Mouse (Mus musculus) embryonic stem cell, embryonic (primary cell): ENCODE results near the gene Efcab6.

Experiments
- CTCF ChIA-PET, 4 experiments: fragments of 300-600 bp in 2 of 4; fragments of 350-600 bp in 2 of 4; sonication (Branson Sonifier 250); formaldehyde crosslinking; loops; one replicate each; lab custom pipeline; 2022; ENCODE audit warnings: inconsistent platforms in 2 of 4; lab: Charles Lee
- POLR2A ChIA-PET, 4 experiments: fragments of 300-600 bp in 2 of 4; fragments of 350-600 bp in 2 of 4; sonication (Branson Sonifier 250); formaldehyde crosslinking; loops; one replicate each; lab custom pipeline; 2022; ENCODE audit warnings: antibody characterized with exemption in 4 of 4, inconsistent platforms in 1 of 4; lab: Charles Lee

The Efcab6 gene

DNA sequence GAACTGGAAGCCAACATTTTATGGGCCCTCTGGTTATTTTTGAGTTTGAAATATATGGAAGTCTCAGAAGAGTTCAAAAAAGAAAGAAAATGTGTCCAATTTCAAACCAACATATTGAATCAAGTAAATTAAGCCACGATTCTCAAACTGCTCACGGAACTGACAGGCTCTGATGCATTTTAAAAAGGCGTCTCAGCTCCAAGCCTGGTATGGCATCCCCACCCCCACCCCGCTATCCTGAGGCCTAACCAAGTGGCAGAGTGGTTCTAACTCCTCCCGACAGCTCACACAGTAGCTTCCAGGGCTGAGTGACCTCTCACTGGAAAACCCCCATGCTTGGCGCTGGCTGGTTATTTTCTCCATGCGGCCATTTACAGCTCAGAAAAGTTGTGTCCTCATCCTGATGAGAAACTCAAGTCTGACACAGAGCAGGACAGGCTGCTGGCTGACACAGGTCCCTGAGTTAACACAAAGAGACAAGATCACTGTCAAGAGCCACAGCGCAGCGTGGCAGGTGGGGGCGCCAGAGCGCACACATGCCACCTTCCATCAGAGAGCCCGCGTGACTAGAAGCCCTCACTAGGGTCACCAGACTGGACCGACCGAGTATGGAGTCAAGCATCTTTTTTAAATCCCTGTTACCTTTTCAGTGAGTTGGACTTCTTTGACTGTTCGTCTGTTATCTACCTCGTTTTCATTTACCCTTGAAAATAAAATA, 55.7 kb downstream of the Efcab6 start:
- POLR2A ChIA-PET: no interaction called here
- CTCF ChIA-PET: interaction anchor here in 1 of 4 experiments (0.6 kb wide), 1 partner anchor 303 kb away, joined by 4 read pairs; no protein-coding TSS in a partner anchor

GRCm38 (mm10) chr15:84004306-84004705, 60.9 kb downstream of the Efcab6 start:
- ChIA-PET POLR2A (no interaction called here), CTCF (interaction anchor here in 2 of 4 experiments (0.7 to 1.7 kb wide), 2 partner anchors 147 to 244 kb away, joined by 3 read pairs; no protein-coding TSS in a partner anchor)

DNA sequence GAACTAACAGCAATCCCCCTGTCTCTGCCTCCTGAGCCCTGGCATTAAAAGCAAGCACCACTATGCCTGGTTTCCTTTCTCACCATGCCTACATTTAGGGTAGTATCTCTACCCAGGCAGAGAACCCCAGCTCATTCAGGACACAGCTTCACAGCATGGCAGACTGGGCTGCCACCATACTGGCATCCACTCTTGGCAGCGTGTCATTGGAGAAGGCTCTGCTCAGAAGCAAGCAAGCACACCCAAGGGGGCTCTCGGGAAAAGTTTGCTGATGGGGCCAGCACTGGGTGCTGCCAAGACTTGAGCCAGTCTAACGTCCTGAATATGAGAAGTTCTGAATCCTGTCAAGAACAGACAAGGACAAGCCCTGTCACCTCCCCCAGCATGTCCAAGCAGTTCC, 66.1 kb downstream of the Efcab6 start:
- POLR2A ChIA-PET: no interaction called here
- CTCF ChIA-PET: interaction anchor here in 1 of 4 experiments (0.5 kb wide), 1 partner anchor 243 kb away, joined by 3 read pairs; no protein-coding TSS in a partner anchor

DNA sequence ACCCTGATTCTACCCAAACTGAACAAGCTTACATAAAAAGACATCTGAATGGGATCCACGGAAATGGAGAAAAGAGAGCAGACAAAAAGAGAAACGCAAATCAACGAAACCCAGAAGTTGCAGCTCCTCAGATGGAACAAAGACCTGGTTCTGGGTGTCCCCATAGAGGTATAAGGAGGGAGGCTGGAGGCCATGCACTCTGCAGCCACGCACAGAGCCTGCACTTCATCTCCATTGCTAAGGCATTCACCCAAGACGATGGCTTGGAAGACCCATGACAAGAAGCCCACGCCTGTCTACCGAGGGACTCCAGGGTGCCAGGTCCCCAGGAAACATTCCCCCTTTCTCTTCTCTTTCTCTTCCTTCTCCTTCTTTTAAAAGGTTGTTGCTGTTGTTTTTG, 66.6 kb downstream of the Efcab6 start:
- ChIA-PET POLR2A (interaction anchor here in 1 of 4 experiments (0.5 to 0.6 kb wide), 3 partner anchors 68 to 269 kb away, joined by 3 to 4 read pairs (median 4); no protein-coding TSS in a partner anchor), CTCF (interaction anchor here in 3 of 4 experiments (0.6 to 1.1 kb wide), 3 partner anchors 58 to 168 kb away, joined by 3 read pairs; no protein-coding TSS in a partner anchor)

DNA sequence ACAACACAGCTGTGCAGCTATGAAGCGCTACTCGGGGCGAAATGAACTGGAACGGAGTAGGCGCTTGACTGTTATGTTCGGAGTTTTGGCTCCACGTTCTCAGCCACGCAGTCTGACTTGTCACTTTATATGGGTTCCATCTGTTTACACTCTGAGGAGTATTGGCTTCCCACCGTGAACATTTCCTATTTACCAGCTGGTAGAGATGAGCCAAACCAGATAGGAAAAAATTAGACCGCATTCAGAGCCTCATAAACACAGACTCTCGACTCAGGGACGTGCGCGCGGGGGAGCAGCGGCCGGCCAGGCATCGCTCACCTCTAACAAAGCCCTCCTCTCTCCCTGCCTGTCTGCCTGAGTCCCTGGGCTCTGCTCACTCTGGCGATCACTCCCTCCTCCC, 67.1 kb downstream of the Efcab6 start:
- ChIA-PET CTCF (interaction anchor here (0.6 to 1.6 kb wide), 4 partner anchors 58 to 167 kb away, joined by 3 to 10 read pairs (median 3); no protein-coding TSS in a partner anchor), POLR2A (interaction anchor here in 1 of 4 experiments (0.5 to 0.6 kb wide), 3 partner anchors 68 to 269 kb away, joined by 3 to 4 read pairs (median 4); no protein-coding TSS in a partner anchor)

GRCm38 (mm10) chr15:83997550-83997949, 67.6 kb downstream of the Efcab6 start:
- ChIA-PET CTCF (interaction anchor here in 3 of 4 experiments (0.6 to 1.6 kb wide), 5 partner anchors 76 to 141 kb away, joined by 3 to 10 read pairs (median 3); no protein-coding TSS in a partner anchor), POLR2A (interaction anchor here in 1 of 4 experiments (1.0 kb wide), 1 partner anchor 26 kb away, joined by 3 read pairs; no protein-coding TSS in a partner anchor)

DNA sequence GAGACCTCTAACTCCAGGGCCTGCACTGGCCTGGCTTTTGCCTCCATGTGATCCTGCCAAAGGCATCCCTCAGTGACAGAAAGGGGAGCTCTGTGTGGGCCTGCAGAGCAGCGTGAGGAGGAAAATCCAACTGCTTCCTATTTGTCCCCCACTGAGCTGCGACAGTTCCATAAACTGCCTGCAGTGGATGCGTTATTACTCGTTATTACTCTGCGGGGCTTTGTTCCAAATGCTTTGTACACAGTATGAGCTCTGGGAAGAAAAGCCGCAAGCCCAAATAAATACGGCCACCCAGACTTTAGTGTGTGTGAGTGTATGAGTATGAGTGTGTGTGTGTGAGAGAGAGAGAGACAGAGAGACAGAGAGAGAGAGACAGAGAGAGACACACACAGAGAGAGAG, 68.3 kb downstream of the Efcab6 start:
- CTCF ChIA-PET: interaction anchor here in 2 of 4 experiments (0.6 to 1.6 kb wide), 4 partner anchors 77 to 140 kb away, joined by 3 to 10 read pairs (median 4); no protein-coding TSS in a partner anchor
- POLR2A ChIA-PET: interaction anchor here in 1 of 4 experiments (1.0 kb wide), 1 partner anchor 27 kb away, joined by 3 read pairs; no protein-coding TSS in a partner anchor

DNA sequence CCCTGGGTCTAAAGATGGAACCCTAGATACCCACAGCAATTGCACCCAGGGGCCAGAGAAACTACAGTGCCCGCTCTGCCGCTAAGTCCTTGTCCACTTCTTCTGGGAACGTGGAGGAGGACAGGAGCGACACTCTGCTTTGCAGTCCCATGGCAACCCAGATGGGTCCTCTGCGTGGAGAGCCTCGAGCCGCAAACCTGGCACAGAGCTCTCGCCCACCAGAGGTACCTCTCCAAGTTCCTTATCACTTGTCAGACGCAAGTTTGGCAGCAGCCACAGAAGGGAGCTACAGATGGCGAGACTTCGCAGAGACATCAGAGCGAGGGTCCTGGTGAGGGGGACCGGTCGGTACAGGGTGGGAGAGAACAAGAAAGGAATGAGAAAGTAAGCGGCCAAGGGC, 73.0 kb downstream of the Efcab6 start:
- ChIA-PET POLR2A (no interaction called here), CTCF (no interaction called here)

GRCm38 (mm10) chr15:83991461-83991860, 73.7 kb downstream of the Efcab6 start:
- POLR2A ChIA-PET: no interaction called here
- CTCF ChIA-PET: interaction anchor here in 1 of 4 experiments (0.7 kb wide), 1 partner anchor 80 kb away, joined by 3 read pairs; no protein-coding TSS in a partner anchor

GRCm38 (mm10) chr15:83989241-83989640, 75.9 kb downstream of the Efcab6 start:
- POLR2A ChIA-PET: no interaction called here
- CTCF ChIA-PET: no interaction called here

- POLR2A ChIA-PET: no interaction called here
- CTCF ChIA-PET: no interaction called here
These were observed 77.1 kb downstream of the Efcab6 start for GRCm38 (mm10) chr15:83988087-83988486.

DNA sequence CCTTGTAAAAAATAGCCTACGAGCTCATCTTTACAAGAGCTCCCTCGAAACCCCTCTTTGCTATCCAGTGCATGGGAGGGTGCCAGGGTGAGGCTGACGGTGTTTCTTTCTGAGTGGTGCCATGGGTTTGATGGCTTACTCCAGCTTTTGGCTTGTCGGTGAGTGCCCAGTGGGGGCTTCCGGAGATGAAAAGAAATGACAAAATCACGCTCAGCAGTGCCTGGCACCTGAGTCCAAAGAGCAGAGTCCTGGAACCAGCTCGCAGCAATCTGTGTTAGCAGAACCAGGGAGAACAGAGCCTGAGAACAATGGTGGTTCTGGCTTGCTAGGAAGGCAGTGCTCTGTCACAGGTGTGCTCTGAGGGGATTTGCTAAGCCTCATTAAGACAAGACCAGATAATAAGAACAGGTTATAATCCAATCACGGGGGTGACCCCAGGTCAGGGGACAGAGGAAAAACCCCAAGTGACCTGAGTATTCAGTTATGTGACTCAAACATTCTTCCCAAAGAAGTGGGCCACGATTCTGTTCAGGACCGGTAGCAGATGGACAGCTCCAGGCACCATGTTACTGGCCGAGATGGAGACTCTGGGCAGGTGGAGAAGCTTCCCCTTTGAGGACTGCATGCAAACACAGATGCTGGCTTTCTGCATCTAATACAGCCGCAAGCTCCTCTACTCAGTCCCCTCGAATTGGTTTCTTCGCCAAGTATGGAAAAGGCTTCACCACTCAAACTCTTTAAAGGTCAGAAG, 82.8 kb downstream of the Efcab6 start:
- CTCF ChIA-PET: no interaction called here
- POLR2A ChIA-PET: interaction anchor here in 1 of 4 experiments (1.2 kb wide), 1 partner anchor 24 kb away, joined by 3 read pairs; no protein-coding TSS in a partner anchor

GRCm38 (mm10) chr15:83978865-83979264, 86.3 kb downstream of the Efcab6 start:
- CTCF ChIA-PET: interaction anchor here in 1 of 4 experiments (1.3 kb wide), 1 partner anchor 95 kb away, joined by 3 read pairs; no protein-coding TSS in a partner anchor

GRCm38 (mm10) chr15:83977108-83977507, 88.1 kb downstream of the Efcab6 start:
- CTCF ChIA-PET: no interaction called here
- POLR2A ChIA-PET: no interaction called here

More at GRCm38 (mm10) chr15:83978865-83979264, 86.3 kb downstream of the Efcab6 start:
- POLR2A ChIA-PET: interaction anchor here in 2 of 4 experiments (0.6 kb wide), 2 partner anchors 254 to 1010 kb away, joined by 3 read pairs; no protein-coding TSS in a partner anchor

DNA sequence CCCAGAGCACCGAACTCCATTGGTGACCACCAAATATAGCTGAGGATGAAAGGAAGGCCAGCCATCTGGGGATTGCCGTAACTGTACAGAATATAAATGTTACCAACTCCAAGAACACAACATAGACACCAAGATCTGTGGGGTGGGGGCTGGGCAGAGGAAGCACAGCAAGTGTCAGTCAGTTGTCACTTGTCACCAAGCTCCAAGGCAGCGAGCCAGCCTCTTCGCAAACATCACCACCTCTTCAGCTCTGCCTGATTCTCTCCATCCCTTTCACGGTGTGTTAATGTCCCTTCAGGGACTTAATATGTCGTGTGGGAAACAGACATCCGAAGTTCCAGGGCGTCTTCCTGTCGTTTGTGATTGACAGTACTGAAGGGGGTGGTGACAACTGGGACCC, 93.0 kb downstream of the Efcab6 start:
- POLR2A ChIA-PET: interaction anchor here in 1 of 4 experiments (0.7 kb wide), 1 partner anchor 177 kb away, joined by 4 read pairs; no protein-coding TSS in a partner anchor
- CTCF ChIA-PET: interaction anchor here (0.5 to 0.7 kb wide), 4 partner anchors 14 to 289 kb away, joined by 3 to 5 read pairs (median 3); no protein-coding TSS in a partner anchor

GRCm38 (mm10) chr15:83967802-83968201, 97.4 kb downstream of the Efcab6 start:
- ChIA-PET POLR2A (no interaction called here), CTCF (interaction anchor here in 1 of 4 experiments (0.8 kb wide), 1 partner anchor 107 kb away, joined by 3 read pairs; no protein-coding TSS in a partner anchor)

DNA sequence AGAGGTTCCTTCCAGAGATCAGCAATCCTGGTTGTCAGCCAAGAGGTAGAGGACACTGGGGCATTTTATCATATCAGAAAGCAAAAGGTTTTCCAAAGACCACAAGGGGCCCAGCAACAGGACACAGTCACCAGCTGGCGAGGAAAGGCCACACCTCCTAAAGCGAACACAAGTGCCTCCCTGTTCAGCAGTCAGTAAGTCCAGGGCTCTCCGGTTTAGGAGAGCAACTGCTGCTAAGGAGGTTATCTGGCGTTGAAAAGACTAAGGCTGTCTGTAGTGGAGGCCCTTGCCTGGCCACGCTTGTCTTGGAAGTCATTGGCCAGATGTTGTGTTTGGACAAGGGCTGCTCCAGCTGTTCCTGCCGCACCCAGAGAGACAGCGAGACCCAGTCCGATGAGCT, 100.1 kb downstream of the Efcab6 start:
- POLR2A ChIA-PET: no interaction called here

GRCm38 (mm10) chr15:83958376-83958775, 106.8 kb downstream of the Efcab6 start:
- CTCF ChIA-PET: no interaction called here
- POLR2A ChIA-PET: interaction anchor here in 1 of 4 experiments (1.0 kb wide), 1 partner anchor 24 kb away, joined by 3 read pairs; no protein-coding TSS in a partner anchor

More for the DNA sequence above, 100.1 kb downstream of the Efcab6 start:
- CTCF ChIA-PET: no interaction called here
